Mouse (Mus musculus) liver, embryonic 11.5 days (tissue): ENCODE measurements around the gene Stap2. TPM values are rescaled to one million over a fixed set of nuclear protein-coding genes. Genes with fewer than 3 reads are reported as not detected.

Experiments
- ATAC-seq: fragments of 200-750 bp; cut with Nextera tagmentation; replicated peaks from 2 replicates; pipeline ENCODE4 v1.8.0; 2017; ENCODE audit warnings: moderate number of reproducible peaks, mild to moderate bottlenecking, moderate TSS enrichment, moderate library complexity; ENCODE audit not compliant: low FRiP score
- DNase-seq: peaks from one replicate; pipeline ENCODE4 v3.0.0-alpha.2; 2017; ENCODE audit warnings: low spot score
- H3K27ac ChIP-seq: fragments of 300-500 bp; sonication (generic); 2 replicates; pipeline ENCODE4 v1.5.1; 2014; ENCODE audit warnings: mild to moderate bottlenecking, low read depth, low read length, control low read depth
- H3K27me3 ChIP-seq: fragments of 300-500 bp; sonication (generic); replicated peaks from 2 replicates; pipeline ENCODE4 v1.6.1; 2014; ENCODE audit warnings: low read length, mixed read lengths; ENCODE audit not compliant: control insufficient read depth, insufficient read depth
- H3K36me3 ChIP-seq: fragments of 300-500 bp; sonication (generic); 2 replicates; pipeline ENCODE4 v1.6.1; 2014; ENCODE audit warnings: mild to moderate bottlenecking, low read length, moderate library complexity, mixed read lengths; ENCODE audit not compliant: control insufficient read depth, insufficient read depth
- H3K4me1 ChIP-seq: fragments of 300-500 bp; sonication (generic); replicated peaks from 2 replicates; pipeline ENCODE4 v1.6.1; 2014; ENCODE audit warnings: low read length, mixed read lengths; ENCODE audit not compliant: control insufficient read depth, insufficient read depth
- H3K4me2 ChIP-seq: fragments of 300-500 bp; sonication (generic); 2 replicates; pipeline ENCODE4 v1.6.1; 2014; ENCODE audit warnings: mild to moderate bottlenecking, control low read depth, moderate library complexity
- H3K4me3 ChIP-seq: fragments of 300-500 bp; sonication (generic); 2 replicates; pipeline ENCODE4 v1.5.1; 2014; ENCODE audit warnings: low read depth, low read length, control low read depth
- H3K9ac ChIP-seq: fragments of 300-500 bp; sonication (generic); 2 replicates; pipeline ENCODE4 v1.6.1; 2014; ENCODE audit warnings: low read depth, low read length, control low read depth
- H3K9me3 ChIP-seq: fragments of 300-500 bp; sonication (generic); 2 replicates; pipeline ENCODE4 v1.6.1; 2016; ENCODE audit warnings: low read length, inconsistent platforms, mixed read lengths; ENCODE audit not compliant: control insufficient read depth
- WGBS: fragments of 180-500 bp; shearing (Covaris S2); extraction: QIAGEN DNeasy Blood & Tissue Kit; methylation state at CpG from one replicate; pipeline ENCODE4 v1.1.7; 2014; 5-methylcytosine and 5-hydroxymethylcytosine counted together
- polyA plus RNA-seq: library from polyadenylated mRNA; unstranded; fragments of >200 nt; fragmentation: Nextera tagmentation; extraction: Ambion mirVana; gene quantifications from 2 replicates; pipeline ENCODE4 v1.2.1, GENCODE M21; 2014

Gene Stap2
- polyA plus RNA-seq, 1 experiment from 2014 or later = 3.5 TPM

DNA sequence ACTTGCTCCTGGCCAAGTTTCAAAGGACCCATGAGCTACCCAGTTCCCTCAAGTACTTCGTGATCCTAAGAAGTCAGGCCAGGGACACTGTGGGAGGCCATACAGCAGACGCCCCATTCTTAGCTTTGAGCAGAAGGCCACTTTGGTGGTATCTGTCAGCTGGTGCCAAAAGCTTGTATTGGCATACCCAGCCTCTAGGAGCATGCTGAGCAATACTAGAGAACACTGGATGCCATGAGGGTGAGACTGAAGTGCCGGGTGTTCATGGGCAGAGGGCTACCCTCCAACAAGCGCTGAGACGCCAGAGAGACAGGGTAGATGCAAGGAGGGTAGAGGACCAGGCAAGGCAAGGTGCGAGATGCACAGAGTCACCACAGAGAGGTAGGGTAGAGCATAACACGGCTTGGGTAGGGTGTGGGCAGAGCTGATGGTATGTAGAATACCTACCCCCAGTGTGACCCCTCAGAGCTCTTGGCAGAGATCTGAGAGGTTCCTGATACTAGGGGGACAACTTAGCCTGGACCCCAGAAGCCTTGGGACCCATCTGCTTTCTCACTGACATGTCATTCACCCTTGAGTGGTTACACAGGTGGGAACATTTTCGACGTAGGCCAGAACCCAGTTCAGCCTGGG is 25.0 kb upstream of the Stap2 start:
- 89% methylated on average over 9 of the region's 9 CpGs for WGBS
- DNase-seq (no peak), ATAC-seq (no peak)
- Histone ChIP-seq H3K4me3 (no peak overlapping the region), H3K27ac (no peak overlapping the region), H3K36me3 (peaks cover 19% of the 10 kb centered on the region), H3K4me1 (peaks cover 43% of the 10 kb centered on the region), H3K4me2 (no peak overlapping the region), H3K9ac (no peak overlapping the region), H3K27me3 (no peaks in the 10 kb centered on the region), H3K9me3 (no peaks in the 10 kb centered on the region)

DNA sequence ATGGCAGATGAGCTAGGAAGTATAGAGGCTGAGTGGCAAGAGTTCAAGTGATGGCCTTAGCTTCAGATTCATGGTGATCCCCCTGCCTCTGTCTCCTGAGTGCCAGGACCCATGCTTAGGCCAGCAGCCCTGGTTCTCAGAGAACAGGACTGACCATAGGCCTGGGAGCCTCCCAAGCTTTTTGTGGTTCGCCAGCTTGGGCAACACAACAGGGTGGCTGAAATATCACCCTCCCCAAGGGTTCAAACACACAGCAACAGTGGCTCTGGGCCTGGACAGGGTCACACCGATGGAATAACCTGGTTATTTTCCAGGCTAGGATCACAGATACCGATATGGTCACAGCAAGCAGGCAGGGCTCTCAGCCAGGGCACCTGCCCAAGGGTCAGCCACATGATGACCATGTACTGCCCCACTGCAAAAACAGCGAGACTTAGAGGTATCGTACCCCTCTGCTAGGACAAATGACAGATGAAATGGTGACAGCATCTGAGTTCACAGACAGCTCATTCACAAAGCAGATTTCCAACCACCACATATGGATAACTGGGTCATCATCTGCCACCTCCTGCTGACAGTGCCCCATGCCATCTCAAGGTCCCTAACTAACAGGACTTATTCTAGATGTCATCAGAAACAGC is 22.5 kb upstream of the Stap2 start:
- peaks cover 16% of the 10 kb centered on the region for H3K36me3 ChIP-seq
- H3K9ac ChIP-seq = no peak overlapping the region; the same call in 1 of the 2 replicates
- 85% methylated on average over 5 of the region's 5 CpGs for WGBS
- no peak overlapping the region for H3K4me3 ChIP-seq
- no peak overlapping the region for H3K4me2 ChIP-seq
- H3K27ac ChIP-seq = no peak overlapping the region
- peaks cover 36% of the 10 kb centered on the region for H3K4me1 ChIP-seq
- H3K9me3 ChIP-seq = no peaks in the 10 kb centered on the region
- no peaks in the 10 kb centered on the region for H3K27me3 ChIP-seq
- ATAC-seq (no peak), DNase-seq (no peak)

DNA sequence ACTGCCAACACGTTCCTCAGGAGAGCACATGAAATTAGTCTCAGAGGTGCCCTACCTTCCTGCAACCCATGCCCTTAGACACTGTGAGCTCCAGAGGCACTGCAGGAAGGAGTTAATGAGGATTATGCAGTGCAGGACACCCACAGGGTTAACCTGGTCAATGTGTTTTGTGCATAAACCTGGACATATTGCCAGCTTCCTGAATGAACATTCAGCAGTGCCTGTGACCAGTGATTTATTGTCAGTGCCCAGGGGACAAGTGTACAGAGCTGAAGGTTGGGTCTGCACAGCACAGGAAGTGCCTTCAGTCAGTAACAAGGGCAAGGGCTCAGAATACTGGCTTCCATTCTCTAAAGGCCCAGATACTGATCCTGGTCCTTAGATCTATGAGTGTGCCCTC is 21.5 kb upstream of the Stap2 start:
- Histone ChIP-seq H3K36me3 (peaks cover 16% of the 10 kb centered on the region), H3K4me1 (peaks cover 35% of the 10 kb centered on the region), H3K27ac (no peak overlapping the region), H3K4me3 (no peak overlapping the region), H3K9ac (no peak overlapping the region), H3K9me3 (no peaks in the 10 kb centered on the region), H3K27me3 (no peaks in the 10 kb centered on the region), H3K4me2 (no peak overlapping the region)
- ATAC-seq = no peak
- DNase-seq = no peak
- 74% methylated on average over 1 of the region's 1 CpGs for WGBS

DNA sequence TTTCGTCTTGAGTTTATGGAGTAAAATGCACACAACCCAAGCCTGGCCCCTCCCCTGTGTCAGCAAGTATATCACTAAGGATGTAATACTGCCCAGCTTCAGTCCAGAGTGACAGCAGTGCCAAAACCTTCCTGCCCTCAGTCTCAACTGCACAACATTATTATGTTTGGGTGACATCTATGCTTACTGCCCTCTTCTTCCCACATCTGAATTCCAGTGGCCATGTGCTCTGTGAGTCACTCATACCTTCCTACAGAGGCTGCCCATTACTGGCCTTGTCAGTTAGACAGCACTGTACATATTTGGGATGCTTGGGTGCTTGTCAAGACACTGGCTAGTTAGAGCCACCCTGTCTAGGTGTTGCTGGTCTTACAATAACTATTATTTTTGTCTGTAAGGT is 20.9 kb upstream of the Stap2 start:
- peaks cover 16% of the 10 kb centered on the region for H3K36me3 ChIP-seq
- no peak for ATAC-seq
- H3K9me3 ChIP-seq = no peaks in the 10 kb centered on the region
- H3K27ac ChIP-seq = no peak overlapping the region
- H3K27me3 ChIP-seq = no peaks in the 10 kb centered on the region
- H3K4me2 ChIP-seq = no peak overlapping the region
- no peak for DNase-seq
- peaks cover 32% of the 10 kb centered on the region for H3K4me1 ChIP-seq
- 92% methylated on average over 1 of the region's 1 CpGs for WGBS
- H3K4me3 ChIP-seq = no peak overlapping the region
- H3K9ac ChIP-seq = no peak overlapping the region

DNA sequence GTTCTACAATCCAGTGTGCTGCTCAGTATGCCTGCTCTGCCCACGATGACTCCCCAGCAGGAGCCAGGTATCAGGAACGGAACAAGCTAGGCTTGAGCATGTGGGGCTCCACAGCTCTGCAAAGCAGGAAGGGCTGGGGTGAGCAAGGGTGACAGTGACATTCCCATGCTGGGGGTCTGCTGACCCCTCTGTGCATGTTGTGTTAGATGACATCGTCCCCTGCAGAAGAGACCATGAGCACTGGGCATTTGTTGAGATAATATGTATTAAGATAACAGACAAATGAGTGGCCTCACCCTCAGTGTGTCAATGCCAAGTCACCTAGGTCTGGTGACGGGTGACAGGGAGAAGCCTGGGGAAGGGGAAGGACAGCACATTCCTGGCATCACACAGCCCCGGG is 19.5 kb upstream of the Stap2 start:
- WGBS = 71% methylated on average over 5 of the region's 5 CpGs
- H3K4me1 ChIP-seq = peaks cover 22% of the 10 kb centered on the region; the same call in 1 of the 2 replicates

DNA sequence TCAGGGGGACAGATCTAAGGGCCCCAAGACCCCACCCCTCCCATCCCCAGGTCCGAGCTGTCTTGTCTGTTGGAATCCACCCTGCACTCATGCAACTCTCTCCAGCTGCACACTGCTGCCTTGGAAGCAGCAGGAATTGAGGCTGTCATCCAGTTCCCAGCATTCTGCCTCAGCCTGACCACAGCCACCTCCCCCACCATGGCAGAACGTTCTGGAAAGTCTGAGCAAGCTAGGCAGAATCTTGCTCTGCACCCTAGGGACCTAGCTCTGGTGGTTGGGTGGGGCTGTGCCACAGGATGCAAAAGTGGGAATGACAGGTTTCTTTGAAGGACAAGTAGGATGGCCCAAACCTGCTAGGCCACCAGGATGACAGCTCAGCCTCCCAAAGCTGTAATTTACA is 19.1 kb upstream of the Stap2 start:
- H3K4me3 ChIP-seq = no peak overlapping the region
- H3K27ac ChIP-seq = no peak overlapping the region
- peaks cover 12% of the 10 kb centered on the region for H3K36me3 ChIP-seq
- ATAC-seq (no peak), DNase-seq (no peak)
- H3K4me2 ChIP-seq = no peak overlapping the region
- no peaks in the 10 kb centered on the region for H3K27me3 ChIP-seq
- no peak overlapping the region for H3K9ac ChIP-seq
- H3K9me3 ChIP-seq = no peaks in the 10 kb centered on the region
- 68% methylated on average over 2 of the region's 2 CpGs for WGBS
- peaks cover 22% of the 10 kb centered on the region; the same call in 1 of the 2 replicates for H3K4me1 ChIP-seq

More for the DNA sequence above, 19.5 kb upstream of the Stap2 start:
- no peak overlapping the region for H3K27ac ChIP-seq
- DNase-seq (no peak), ATAC-seq (no peak)
- H3K9me3 ChIP-seq = no peaks in the 10 kb centered on the region
- no peaks in the 10 kb centered on the region for H3K27me3 ChIP-seq
- H3K9ac ChIP-seq = no peak overlapping the region
- H3K36me3 ChIP-seq = peaks cover 15% of the 10 kb centered on the region
- no peak overlapping the region for H3K4me3 ChIP-seq
- no peak overlapping the region for H3K4me2 ChIP-seq

DNA sequence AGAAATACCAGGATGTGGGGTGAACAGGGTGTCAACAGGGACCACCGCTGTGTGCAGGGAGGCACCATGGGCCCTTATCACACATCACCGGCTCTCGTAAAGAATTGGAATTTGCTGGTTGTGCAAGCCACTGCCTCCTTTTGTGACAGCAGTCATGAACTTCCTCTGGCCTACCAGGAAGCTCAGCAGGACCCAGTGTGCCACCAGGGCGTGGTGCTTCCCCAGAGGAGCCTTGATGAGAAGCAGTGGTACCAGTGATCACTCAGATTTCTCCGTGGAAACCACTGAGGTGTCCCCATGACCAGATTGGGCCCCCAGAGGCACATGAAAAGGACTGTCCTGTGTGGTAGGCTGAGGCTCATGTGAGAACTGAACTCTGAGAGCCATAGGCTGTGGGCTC is 18.0 kb upstream of the Stap2 start:
- 0 out of 2 replicates have a peak, but pooled peaks have one; percentile 10 for ATAC-seq
- 48% methylated on average over 5 of the region's 5 CpGs for WGBS
- peaks cover 15% of the 10 kb centered on the region for H3K36me3 ChIP-seq
- no peak overlapping the region for H3K4me2 ChIP-seq
- H3K9me3 ChIP-seq = no peaks in the 10 kb centered on the region
- H3K4me3 ChIP-seq = no peak overlapping the region
- H3K9ac ChIP-seq = no peak overlapping the region
- H3K27ac ChIP-seq = no peak overlapping the region
- no peaks in the 10 kb centered on the region for H3K27me3 ChIP-seq
- H3K4me1 ChIP-seq = peaks cover 22% of the 10 kb centered on the region; the same call in 1 of the 2 replicates
- no peak for DNase-seq

DNA sequence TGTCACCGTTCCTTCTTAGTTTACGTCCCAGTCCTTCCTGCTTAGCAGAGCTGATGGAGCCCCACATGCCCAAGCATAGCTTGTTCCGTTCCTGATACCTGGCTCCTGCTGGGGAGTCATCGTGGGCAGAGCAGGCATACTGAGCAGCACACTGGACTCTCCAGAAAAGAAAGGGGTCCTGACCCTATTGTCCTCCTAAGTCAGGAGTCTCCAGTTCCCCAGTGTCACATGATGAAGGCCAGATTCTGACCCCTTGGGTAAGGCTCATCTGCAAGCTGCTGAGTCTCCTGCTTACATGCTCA is 17.6 kb upstream of the Stap2 start:
- peaks cover 22% of the 10 kb centered on the region; the same call in 1 of the 2 replicates for H3K4me1 ChIP-seq
- ATAC-seq (no peak), DNase-seq (no peak)
- H3K4me2 ChIP-seq = no peak overlapping the region
- no peak overlapping the region for H3K27ac ChIP-seq
- 87% methylated on average over 4 of the region's 4 CpGs for WGBS
- no peak overlapping the region for H3K4me3 ChIP-seq
- H3K9ac ChIP-seq = no peak overlapping the region
- no peaks in the 10 kb centered on the region for H3K27me3 ChIP-seq
- peaks cover 11% of the 10 kb centered on the region for H3K36me3 ChIP-seq
- H3K9me3 ChIP-seq = no peaks in the 10 kb centered on the region
